Mouse (Mus musculus): ENCODE data around the gene Igflr1. TPM values are rescaled to one million over a fixed set of nuclear protein-coding genes. Genes with fewer than 3 reads are reported as not detected.
A peak's percentile ranks its signal among the peaks of the same experiment; 100 is the strongest.

Gene Igflr1
- polyA plus RNA-seq, 1 experiment from 2014 or later = 3.2 TPM

GRCm38 (mm10) chr7:30596093-30596492 is 30.9 kb downstream of the Igflr1 start:
- no peak overlapping the region for H3K4me2 ChIP-seq
- WGBS (ENCODE audit: insufficient replicate concordance) = 70% methylated on average over 5 of the region's 5 CpGs
- H3K27ac ChIP-seq (ENCODE audit: low read depth, low read length) = no peak overlapping the region
- ATAC-seq (replicated peaks; ENCODE audit: insufficient number of reproducible peaks, low FRiP score, low TSS enrichment) = no peak
- no peaks in the 10 kb centered on the region for H3K36me3 ChIP-seq (ENCODE audit: control insufficient read depth, insufficient read depth, low read length)
- H3K4me1 ChIP-seq (ENCODE audit: control insufficient read depth, insufficient read depth, low read length) = no peaks in the 10 kb centered on the region
- no peaks in the 10 kb centered on the region for H3K9me3 ChIP-seq (replicated peaks; ENCODE audit: control insufficient read depth, low read length)
- no peak overlapping the region for H3K9ac ChIP-seq (ENCODE audit: low read depth, low read length)
- H3K27me3 ChIP-seq (ENCODE audit: control insufficient read depth, insufficient read depth, low read length) = 0 out of 2 replicates have a peak, but pooled peaks cover 4% of the 10 kb centered on the region
- H3K4me3 ChIP-seq (ENCODE audit: low read depth, low read length) = no peak overlapping the region

GRCm38 (mm10) chr7:30596811-30597210 is 31.6 kb downstream of the Igflr1 start:
- Histone ChIP-seq H3K36me3 (ENCODE audit: control insufficient read depth, insufficient read depth, low read length) (no peaks in the 10 kb centered on the region), H3K27me3 (ENCODE audit: control insufficient read depth, insufficient read depth, low read length) (0 out of 2 replicates have a peak, but pooled peaks cover 4% of the 10 kb centered on the region), H3K4me1 (ENCODE audit: control insufficient read depth, insufficient read depth, low read length) (no peaks in the 10 kb centered on the region), H3K4me2 (no peak overlapping the region), H3K9ac (ENCODE audit: low read depth, low read length) (no peak overlapping the region), H3K9me3 (replicated peaks; ENCODE audit: control insufficient read depth, low read length) (no peaks in the 10 kb centered on the region), H3K4me3 (ENCODE audit: low read depth, low read length) (no peak overlapping the region), H3K27ac (ENCODE audit: low read depth, low read length) (no peak overlapping the region)
- no peak for ATAC-seq (replicated peaks; ENCODE audit: insufficient number of reproducible peaks, low FRiP score, low TSS enrichment)
- 72% methylated on average over 5 of the region's 5 CpGs for WGBS (ENCODE audit: insufficient replicate concordance)

- Histone ChIP-seq H3K27ac (ENCODE audit: low read depth, low read length) (no peak within 1 kb of the TSS), H3K27me3 (ENCODE audit: control insufficient read depth, insufficient read depth, low read length) (no peaks in the 10 kb centered on the region), H3K4me2 (peak within 1 kb of the TSS; percentile 34), H3K9me3 (replicated peaks; ENCODE audit: control insufficient read depth, low read length) (no peaks in the 10 kb centered on the region), H3K4me3 (ENCODE audit: low read depth, low read length) (no peak within 1 kb of the TSS), H3K36me3 (ENCODE audit: control insufficient read depth, insufficient read depth, low read length) (no peaks in the 10 kb centered on the region), H3K9ac (ENCODE audit: low read depth, low read length) (no peak within 1 kb of the TSS), H3K4me1 (ENCODE audit: control insufficient read depth, insufficient read depth, low read length) (no peaks in the 10 kb centered on the region)
- ATAC-seq (replicated peaks; ENCODE audit: insufficient number of reproducible peaks, low FRiP score, low TSS enrichment) = no peak
- WGBS (ENCODE audit: insufficient replicate concordance) = 86% methylated on average over 12 of the region's 12 CpGs
Observed at GRCm38 (mm10) chr7:30598786-30599185, 33.6 kb downstream of the Igflr1 start, which contains the start of gene Zbtb32. TSS of gene Zbtb32 (minus strand) at chr7:30598909.

GRCm38 (mm10) chr7:30599933-30600353 is 34.7 kb downstream of the Igflr1 start:
- Histone ChIP-seq H3K4me1 (ENCODE audit: control insufficient read depth, insufficient read depth, low read length) (no peaks in the 10 kb centered on the region), H3K9me3 (replicated peaks; ENCODE audit: control insufficient read depth, low read length) (no peaks in the 10 kb centered on the region), H3K27ac (ENCODE audit: low read depth, low read length) (no peak overlapping the region), H3K4me3 (ENCODE audit: low read depth, low read length) (no peak overlapping the region), H3K4me2 (peak overlapping the region; percentile 46), H3K9ac (ENCODE audit: low read depth, low read length) (no peak overlapping the region; the same call in 1 of the 2 replicates), H3K27me3 (ENCODE audit: control insufficient read depth, insufficient read depth, low read length) (no peaks in the 10 kb centered on the region), H3K36me3 (ENCODE audit: control insufficient read depth, insufficient read depth, low read length) (no peaks in the 10 kb centered on the region)
- 2% methylated on average over 16 of the region's 16 CpGs for WGBS (ENCODE audit: insufficient replicate concordance)
- peak; percentile 92 for ATAC-seq (replicated peaks; ENCODE audit: insufficient number of reproducible peaks, low FRiP score, low TSS enrichment)

GRCm38 (mm10) chr7:30600651-30601050 is 35.4 kb downstream of the Igflr1 start:
- ATAC-seq (replicated peaks; ENCODE audit: insufficient number of reproducible peaks, low FRiP score, low TSS enrichment) = no peak
- Histone ChIP-seq H3K9me3 (replicated peaks; ENCODE audit: control insufficient read depth, low read length) (no peaks in the 10 kb centered on the region), H3K36me3 (ENCODE audit: control insufficient read depth, insufficient read depth, low read length) (no peaks in the 10 kb centered on the region), H3K4me1 (ENCODE audit: control insufficient read depth, insufficient read depth, low read length) (no peaks in the 10 kb centered on the region), H3K9ac (ENCODE audit: low read depth, low read length) (no peak overlapping the region), H3K4me2 (no peak overlapping the region), H3K27me3 (ENCODE audit: control insufficient read depth, insufficient read depth, low read length) (no peaks in the 10 kb centered on the region), H3K27ac (ENCODE audit: low read depth, low read length) (no peak overlapping the region), H3K4me3 (ENCODE audit: low read depth, low read length) (no peak overlapping the region)
- 75% methylated on average over 7 of the region's 7 CpGs for WGBS (ENCODE audit: insufficient replicate concordance)

DNA sequence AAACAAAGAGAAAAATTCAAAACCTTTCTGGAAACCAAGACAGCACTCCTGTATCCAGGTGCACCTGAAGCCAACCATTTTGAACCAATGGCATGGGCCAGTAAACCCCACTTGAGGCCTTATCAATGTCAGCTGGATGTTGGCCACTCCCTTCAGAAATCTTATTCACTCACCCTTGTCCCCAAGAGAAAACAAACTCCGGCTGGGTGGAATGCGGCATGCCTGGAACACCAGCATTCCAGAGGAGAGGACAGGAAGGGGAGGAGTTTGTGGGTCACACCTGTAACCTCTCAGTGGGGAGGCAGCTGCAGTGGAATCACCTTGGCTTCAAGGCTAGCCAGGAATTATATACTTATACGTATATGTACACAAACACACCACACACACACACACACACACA is 37.4 kb downstream of the Igflr1 start:
- no peaks in the 10 kb centered on the region for H3K36me3 ChIP-seq (ENCODE audit: control insufficient read depth, insufficient read depth, low read length)
- no peak for ATAC-seq (replicated peaks; ENCODE audit: insufficient number of reproducible peaks, low FRiP score, low TSS enrichment)
- H3K4me2 ChIP-seq = no peak overlapping the region
- H3K9me3 ChIP-seq (replicated peaks; ENCODE audit: control insufficient read depth, low read length) = no peaks in the 10 kb centered on the region
- no peak overlapping the region for H3K9ac ChIP-seq (ENCODE audit: low read depth, low read length)
- WGBS (ENCODE audit: insufficient replicate concordance) = 25% methylated on average over 3 of the region's 3 CpGs
- H3K27ac ChIP-seq (ENCODE audit: low read depth, low read length) = no peak overlapping the region
- H3K27me3 ChIP-seq (ENCODE audit: control insufficient read depth, insufficient read depth, low read length) = no peaks in the 10 kb centered on the region
- H3K4me3 ChIP-seq (ENCODE audit: low read depth, low read length) = no peak overlapping the region
- no peaks in the 10 kb centered on the region for H3K4me1 ChIP-seq (ENCODE audit: control insufficient read depth, insufficient read depth, low read length)

DNA sequence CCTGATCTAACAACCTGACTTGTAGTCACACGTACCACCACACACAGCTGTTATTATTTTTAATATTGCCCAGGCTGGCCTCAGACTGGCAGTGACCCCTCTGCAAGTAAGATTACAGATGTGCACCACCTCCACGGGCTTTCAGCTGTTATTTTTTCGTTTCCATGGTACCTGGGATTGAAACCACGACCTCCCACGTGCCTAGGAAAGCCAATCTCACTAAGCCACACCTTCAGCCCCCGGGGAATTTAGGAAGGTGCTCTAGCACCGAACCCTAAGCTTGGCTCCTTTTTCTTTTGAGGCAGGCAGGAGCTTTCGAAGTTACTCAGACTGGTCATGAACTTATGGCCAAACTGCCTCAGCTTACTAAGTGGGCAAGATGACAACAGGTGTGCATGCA is 39.2 kb downstream of the Igflr1 start:
- H3K9ac ChIP-seq (ENCODE audit: low read depth, low read length) = no peak overlapping the region
- ATAC-seq (replicated peaks; ENCODE audit: insufficient number of reproducible peaks, low FRiP score, low TSS enrichment) = no peak
- H3K36me3 ChIP-seq (ENCODE audit: control insufficient read depth, insufficient read depth, low read length) = no peaks in the 10 kb centered on the region
- 54% methylated on average over 8 of the region's 8 CpGs for WGBS (ENCODE audit: insufficient replicate concordance)
- H3K4me2 ChIP-seq = no peak overlapping the region
- no peaks in the 10 kb centered on the region for H3K9me3 ChIP-seq (replicated peaks; ENCODE audit: control insufficient read depth, low read length)
- H3K4me1 ChIP-seq (ENCODE audit: control insufficient read depth, insufficient read depth, low read length) = no peaks in the 10 kb centered on the region
- H3K27ac ChIP-seq (ENCODE audit: low read depth, low read length) = no peak overlapping the region
- H3K27me3 ChIP-seq (ENCODE audit: control insufficient read depth, insufficient read depth, low read length) = 0 out of 2 replicates have a peak, but pooled peaks cover 3% of the 10 kb centered on the region
- H3K4me3 ChIP-seq (ENCODE audit: low read depth, low read length) = no peak overlapping the region

DNA sequence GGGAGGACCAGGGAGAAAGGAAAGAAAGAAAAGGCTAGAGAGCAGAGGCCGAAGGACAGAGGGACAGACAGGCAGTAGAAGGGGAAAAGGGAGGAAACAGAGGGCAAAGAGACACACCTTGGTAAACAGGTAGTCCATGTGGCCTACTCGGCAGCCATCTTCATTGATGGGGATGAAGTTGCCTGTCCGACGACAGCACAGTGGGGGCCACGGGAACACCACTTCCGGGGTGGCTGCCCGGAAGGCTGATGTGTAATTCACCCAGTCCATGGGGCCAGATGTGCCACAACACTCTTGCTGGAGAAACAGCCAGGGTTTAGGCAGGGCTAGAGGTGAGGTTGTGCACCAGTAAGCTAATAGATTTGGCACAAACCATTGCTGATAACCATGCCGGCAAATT is 39.7 kb downstream of the Igflr1 start:
- Histone ChIP-seq H3K4me1 (ENCODE audit: control insufficient read depth, insufficient read depth, low read length) (peaks cover 2% of the 10 kb centered on the region; the same call in 1 of the 2 replicates), H3K9ac (ENCODE audit: low read depth, low read length) (no peak overlapping the region), H3K36me3 (ENCODE audit: control insufficient read depth, insufficient read depth, low read length) (no peaks in the 10 kb centered on the region), H3K4me3 (ENCODE audit: low read depth, low read length) (no peak overlapping the region), H3K4me2 (no peak overlapping the region), H3K27ac (ENCODE audit: low read depth, low read length) (no peak overlapping the region), H3K27me3 (ENCODE audit: control insufficient read depth, insufficient read depth, low read length) (0 out of 2 replicates have a peak, but pooled peaks cover 3% of the 10 kb centered on the region), H3K9me3 (replicated peaks; ENCODE audit: control insufficient read depth, low read length) (no peaks in the 10 kb centered on the region)
- ATAC-seq (replicated peaks; ENCODE audit: insufficient number of reproducible peaks, low FRiP score, low TSS enrichment) = no peak
- WGBS (ENCODE audit: insufficient replicate concordance) = 76% methylated on average over 8 of the region's 8 CpGs

- Histone ChIP-seq H3K9ac (ENCODE audit: low read depth, low read length) (no peak overlapping the region), H3K4me3 (ENCODE audit: low read depth, low read length) (no peak overlapping the region), H3K4me2 (no peak overlapping the region), H3K27me3 (ENCODE audit: control insufficient read depth, insufficient read depth, low read length) (0 out of 2 replicates have a peak, but pooled peaks cover 3% of the 10 kb centered on the region), H3K9me3 (replicated peaks; ENCODE audit: control insufficient read depth, low read length) (no peaks in the 10 kb centered on the region), H3K4me1 (ENCODE audit: control insufficient read depth, insufficient read depth, low read length) (peaks cover 6% of the 10 kb centered on the region; the same call in 1 of the 2 replicates), H3K27ac (ENCODE audit: low read depth, low read length) (no peak overlapping the region), H3K36me3 (ENCODE audit: control insufficient read depth, insufficient read depth, low read length) (no peaks in the 10 kb centered on the region)
- no peak for ATAC-seq (replicated peaks; ENCODE audit: insufficient number of reproducible peaks, low FRiP score, low TSS enrichment)
- WGBS (ENCODE audit: insufficient replicate concordance) = 21% methylated on average over 8 of the region's 8 CpGs
Observed at GRCm38 (mm10) chr7:30607706-30608309, 42.6 kb downstream of the Igflr1 start.
